Mouse (Mus musculus): ENCODE measurements at regions not wholly inside any gene's neighbourhood (a gene's known extent, or its start where the extent isn't known, plus 50 kb on each side); places are given as distances from the start of the nearest gene placed in this dataset.

DNA sequence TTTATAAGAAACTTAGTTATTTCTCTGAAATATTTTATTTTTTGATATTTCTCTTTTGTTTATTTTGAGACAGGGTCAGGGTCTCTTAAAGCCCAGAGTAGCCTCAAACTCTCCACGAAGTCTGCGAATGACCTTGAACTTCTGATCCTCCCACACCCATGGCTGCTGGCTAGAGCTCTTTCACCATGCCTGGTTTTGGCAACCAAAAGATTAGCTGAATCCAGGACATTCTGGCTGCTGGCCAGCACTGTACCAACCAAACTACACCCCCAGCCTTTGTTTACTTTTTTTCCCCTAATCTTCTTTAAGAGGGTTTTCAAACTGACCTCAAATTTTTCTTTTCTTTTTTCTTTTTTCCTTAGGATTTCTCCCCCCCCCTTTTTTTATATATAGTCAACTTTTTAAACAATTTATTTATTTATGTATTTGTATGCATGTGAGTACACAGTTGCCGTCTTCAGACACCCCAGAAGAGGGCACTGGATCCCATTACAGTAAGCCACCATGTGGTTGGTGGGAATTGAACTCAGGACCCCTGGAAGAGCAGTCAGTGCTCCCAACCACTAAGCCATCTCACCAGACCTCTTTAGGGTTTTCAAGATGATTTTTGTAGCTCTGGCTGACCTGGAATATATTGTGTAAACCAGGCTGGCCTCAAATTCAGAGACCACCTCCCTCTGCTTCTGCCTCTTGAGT lies 63.4 kb upstream of the Jade1 start:
- no peak overlapping the region for H3K27ac ChIP-seq
- H3K36me3 ChIP-seq (ENCODE audit: control insufficient read depth, insufficient read depth, low read length) = no peaks in the 10 kb centered on the region
- H3K4me3 ChIP-seq = no peak overlapping the region
- peaks cover 1% of the 10 kb centered on the region; the same call in 1 of the 2 replicates for H3K4me1 ChIP-seq (ENCODE audit: control insufficient read depth, insufficient read depth, low read length)
- TF ChIP-seq POLR2A (IDR thresholded peaks at IDR 0.05; ENCODE audit: insufficient read depth, low read depth, low read length) = no peak
- peak; percentile 32 for TF ChIP-seq CTCF (IDR thresholded peaks at IDR 0.05)
- 76% methylated on average over 3 of the region's 3 CpGs for WGBS
- no peaks in the 10 kb centered on the region for H3K27me3 ChIP-seq (ENCODE audit: control insufficient read depth, insufficient read depth, low read length)
- H3K79me2 ChIP-seq (replicated peaks; ENCODE audit: control insufficient read depth, insufficient read depth, low read length) = no peaks in the 10 kb centered on the region
- intact Hi-C loops (cut with DNase I) = no loop called here
- H3K9ac ChIP-seq (ENCODE audit: low read depth, low read length) = no peak overlapping the region
- peak in 1 of 2 experiments; percentile 14 for DNase-seq

DNA sequence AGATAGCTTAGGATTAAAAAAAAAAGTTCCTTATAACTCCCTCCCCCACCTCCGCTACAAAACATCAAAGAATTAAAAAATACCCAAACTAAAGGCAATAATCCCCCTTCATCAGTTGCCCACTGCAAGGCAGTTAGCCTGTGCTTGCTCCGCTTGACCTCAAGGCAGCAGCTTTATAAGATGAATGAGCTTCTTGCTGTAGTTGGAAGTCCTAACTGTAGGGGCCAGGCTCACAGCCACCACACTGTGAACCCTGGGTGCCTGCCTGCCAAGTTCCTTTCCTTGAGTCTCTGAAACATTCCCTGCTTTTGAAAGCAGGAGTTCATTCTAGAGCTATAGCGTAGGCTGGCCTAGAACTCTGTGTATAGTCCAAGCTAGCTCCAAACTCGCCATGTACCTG lies 64.3 kb upstream of the Jade1 start:
- WGBS = 97% methylated on average over 4 of the region's 4 CpGs
- H3K27ac ChIP-seq = no peak overlapping the region
- no peak overlapping the region for H3K9ac ChIP-seq (ENCODE audit: low read depth, low read length)
- H3K4me1 ChIP-seq (ENCODE audit: control insufficient read depth, insufficient read depth, low read length) = no peaks in the 10 kb centered on the region; the same call in 1 of the 2 replicates
- H3K79me2 ChIP-seq (replicated peaks; ENCODE audit: control insufficient read depth, insufficient read depth, low read length) = no peaks in the 10 kb centered on the region
- TF ChIP-seq POLR2A (IDR thresholded peaks at IDR 0.05; ENCODE audit: insufficient read depth, low read depth, low read length) = no peak
- TF ChIP-seq EP300 (IDR thresholded peaks at IDR 0.05; ENCODE audit: insufficient read depth, low read depth, low read length) = no peak
- no peak for TF ChIP-seq CTCF (IDR thresholded peaks at IDR 0.05)
- H3K36me3 ChIP-seq (ENCODE audit: control insufficient read depth, insufficient read depth, low read length) = no peaks in the 10 kb centered on the region
- no peak for DNase-seq
- intact Hi-C loops (cut with DNase I) = no loop called here
- H3K27me3 ChIP-seq (ENCODE audit: control insufficient read depth, insufficient read depth, low read length) = no peaks in the 10 kb centered on the region
- no peak overlapping the region for H3K4me3 ChIP-seq

DNA sequence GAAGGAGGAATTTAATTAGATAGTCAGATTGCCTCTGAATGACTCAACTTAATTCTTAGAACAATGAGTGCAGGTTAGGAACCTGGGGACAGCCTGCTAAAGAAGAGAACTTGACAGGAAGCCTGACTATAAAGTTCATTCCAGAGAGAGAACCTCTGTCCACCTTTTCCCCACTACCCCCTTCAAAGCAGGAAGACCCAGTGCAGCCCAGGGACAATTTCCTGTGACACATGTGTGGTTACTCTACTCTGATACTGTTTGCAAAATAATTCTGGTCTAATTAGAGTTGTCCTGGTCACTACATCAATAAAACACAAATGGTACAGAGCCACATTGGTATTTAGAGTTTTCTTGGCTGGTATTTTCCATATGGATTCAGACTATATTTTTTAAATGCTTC lies 65.5 kb upstream of the Jade1 start:
- no peak overlapping the region for H3K9ac ChIP-seq (ENCODE audit: low read depth, low read length)
- H3K4me3 ChIP-seq = no peak overlapping the region
- no peaks in the 10 kb centered on the region for H3K79me2 ChIP-seq (replicated peaks; ENCODE audit: control insufficient read depth, insufficient read depth, low read length)
- intact Hi-C loops (cut with DNase I) = no loop called here
- no peak for DNase-seq
- no peaks in the 10 kb centered on the region for H3K4me1 ChIP-seq (ENCODE audit: control insufficient read depth, insufficient read depth, low read length)
- H3K27me3 ChIP-seq (ENCODE audit: control insufficient read depth, insufficient read depth, low read length) = no peaks in the 10 kb centered on the region
- H3K36me3 ChIP-seq (ENCODE audit: control insufficient read depth, insufficient read depth, low read length) = no peaks in the 10 kb centered on the region
- TF ChIP-seq EP300 (IDR thresholded peaks at IDR 0.05; ENCODE audit: insufficient read depth, low read depth, low read length) (no peak), CTCF (IDR thresholded peaks at IDR 0.05) (no peak), POLR2A (IDR thresholded peaks at IDR 0.05; ENCODE audit: insufficient read depth, low read depth, low read length) (no peak)
- no peak overlapping the region for H3K27ac ChIP-seq

DNA sequence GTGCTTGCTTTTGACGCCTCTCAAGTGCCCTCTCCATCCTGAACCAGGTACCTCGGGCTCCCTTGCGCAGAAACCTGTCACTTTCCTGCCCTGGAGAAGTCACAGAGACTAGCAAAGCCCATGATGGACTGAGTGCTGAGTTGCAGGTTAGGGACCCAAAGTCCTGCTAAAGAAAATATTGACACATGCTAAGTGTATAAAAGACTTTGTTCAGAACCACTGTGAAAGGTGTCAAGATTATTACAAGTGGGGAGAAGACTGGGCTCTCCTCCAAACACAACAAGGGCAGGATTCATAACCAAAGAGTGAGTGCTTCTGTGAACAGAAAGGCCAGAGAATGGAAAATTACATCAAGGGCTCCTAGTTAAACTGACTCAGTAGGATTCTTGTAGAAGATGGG lies 66.0 kb upstream of the Jade1 start:
- no peaks in the 10 kb centered on the region for H3K4me1 ChIP-seq (ENCODE audit: control insufficient read depth, insufficient read depth, low read length)
- H3K36me3 ChIP-seq (ENCODE audit: control insufficient read depth, insufficient read depth, low read length) = no peaks in the 10 kb centered on the region
- TF ChIP-seq POLR2A (IDR thresholded peaks at IDR 0.05; ENCODE audit: insufficient read depth, low read depth, low read length) (no peak), CTCF (IDR thresholded peaks at IDR 0.05) (no peak), EP300 (IDR thresholded peaks at IDR 0.05; ENCODE audit: insufficient read depth, low read depth, low read length) (no peak)
- H3K4me3 ChIP-seq = no peak overlapping the region
- H3K79me2 ChIP-seq (replicated peaks; ENCODE audit: control insufficient read depth, insufficient read depth, low read length) = no peaks in the 10 kb centered on the region
- H3K27me3 ChIP-seq (ENCODE audit: control insufficient read depth, insufficient read depth, low read length) = no peaks in the 10 kb centered on the region
- 46% methylated on average over 3 of the region's 3 CpGs for WGBS
- DNase-seq = no peak
- intact Hi-C loops (cut with DNase I) = no loop called here
- no peak overlapping the region for H3K27ac ChIP-seq
- no peak overlapping the region for H3K9ac ChIP-seq (ENCODE audit: low read depth, low read length)

DNA sequence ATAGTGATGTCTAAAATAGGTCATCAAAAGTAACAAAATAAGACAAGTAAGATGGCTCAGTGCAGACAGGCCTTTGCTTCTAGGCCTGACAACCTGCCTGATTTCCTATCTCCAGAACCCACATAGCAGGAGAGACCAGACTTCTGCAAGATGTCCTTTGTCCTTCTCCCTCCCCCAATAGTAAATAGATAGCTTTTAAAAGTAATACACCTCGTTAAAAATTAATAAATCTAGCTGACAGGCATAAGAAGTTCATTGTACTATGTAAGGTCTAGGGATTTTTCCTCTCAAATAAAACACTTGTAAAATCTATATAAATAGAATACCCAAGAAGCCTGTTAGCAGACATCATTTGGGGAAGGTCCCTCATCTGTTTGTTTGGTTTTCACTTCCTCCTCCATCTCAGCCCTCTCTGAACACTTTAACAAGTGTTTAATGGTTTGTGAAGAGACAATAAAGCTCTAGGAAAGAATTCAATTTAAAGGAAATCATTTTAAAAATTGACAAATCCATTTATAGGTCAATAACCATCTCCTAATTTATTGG lies 67.2 kb upstream of the Jade1 start:
- no peaks in the 10 kb centered on the region for H3K4me1 ChIP-seq (ENCODE audit: control insufficient read depth, insufficient read depth, low read length)
- intact Hi-C loops (cut with DNase I) = no loop called here
- H3K27ac ChIP-seq = no peak overlapping the region
- H3K79me2 ChIP-seq (replicated peaks; ENCODE audit: control insufficient read depth, insufficient read depth, low read length) = no peaks in the 10 kb centered on the region
- H3K36me3 ChIP-seq (ENCODE audit: control insufficient read depth, insufficient read depth, low read length) = no peaks in the 10 kb centered on the region
- H3K9ac ChIP-seq (ENCODE audit: low read depth, low read length) = no peak overlapping the region
- DNase-seq = no peak
- H3K4me3 ChIP-seq = no peak overlapping the region
- 44% methylated on average over 1 of the region's 1 CpGs for WGBS
- TF ChIP-seq EP300 (IDR thresholded peaks at IDR 0.05; ENCODE audit: insufficient read depth, low read depth, low read length) (no peak), POLR2A (IDR thresholded peaks at IDR 0.05; ENCODE audit: insufficient read depth, low read depth, low read length) (no peak), CTCF (IDR thresholded peaks at IDR 0.05) (no peak)
- H3K27me3 ChIP-seq (ENCODE audit: control insufficient read depth, insufficient read depth, low read length) = no peaks in the 10 kb centered on the region

DNA sequence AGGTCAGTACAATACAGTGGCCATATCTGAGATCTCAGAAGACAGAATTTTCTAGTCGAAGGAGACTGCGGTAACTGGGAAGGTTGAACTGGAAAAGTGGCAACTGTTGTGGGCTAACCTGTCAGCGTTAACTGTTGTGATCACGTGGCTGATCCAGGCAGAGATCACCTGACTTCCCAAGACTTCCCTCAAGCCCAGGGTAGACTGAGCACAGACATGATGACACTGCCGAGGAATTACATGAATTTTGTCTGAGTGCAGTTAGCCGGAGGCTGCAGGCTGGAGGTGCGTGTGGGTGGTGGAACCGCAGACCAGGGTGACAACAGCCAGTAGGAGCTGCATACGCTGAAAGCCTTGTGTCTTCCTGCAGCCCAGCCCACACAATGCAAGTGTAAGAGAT lies 70.6 kb upstream of the Jade1 start:
- 83% methylated on average over 9 of the region's 9 CpGs for WGBS
- intact Hi-C loops (cut with DNase I) = no loop called here
- no peak for DNase-seq
- TF ChIP-seq POLR2A (IDR thresholded peaks at IDR 0.05; ENCODE audit: insufficient read depth, low read depth, low read length) (no peak), CTCF (IDR thresholded peaks at IDR 0.05) (no peak), EP300 (IDR thresholded peaks at IDR 0.05; ENCODE audit: insufficient read depth, low read depth, low read length) (no peak)
- H3K79me2 ChIP-seq (replicated peaks; ENCODE audit: control insufficient read depth, insufficient read depth, low read length) = no peaks in the 10 kb centered on the region
- no peaks in the 10 kb centered on the region for H3K4me1 ChIP-seq (ENCODE audit: control insufficient read depth, insufficient read depth, low read length)
- no peaks in the 10 kb centered on the region for H3K27me3 ChIP-seq (ENCODE audit: control insufficient read depth, insufficient read depth, low read length)
- H3K4me3 ChIP-seq = no peak overlapping the region
- H3K9ac ChIP-seq (ENCODE audit: low read depth, low read length) = no peak overlapping the region
- no peak overlapping the region for H3K27ac ChIP-seq
- H3K36me3 ChIP-seq (ENCODE audit: control insufficient read depth, insufficient read depth, low read length) = no peaks in the 10 kb centered on the region

All from heart, adult 2 months (tissue).